Mouse (Mus musculus): ENCODE results near the gene Fosb.

DNA sequence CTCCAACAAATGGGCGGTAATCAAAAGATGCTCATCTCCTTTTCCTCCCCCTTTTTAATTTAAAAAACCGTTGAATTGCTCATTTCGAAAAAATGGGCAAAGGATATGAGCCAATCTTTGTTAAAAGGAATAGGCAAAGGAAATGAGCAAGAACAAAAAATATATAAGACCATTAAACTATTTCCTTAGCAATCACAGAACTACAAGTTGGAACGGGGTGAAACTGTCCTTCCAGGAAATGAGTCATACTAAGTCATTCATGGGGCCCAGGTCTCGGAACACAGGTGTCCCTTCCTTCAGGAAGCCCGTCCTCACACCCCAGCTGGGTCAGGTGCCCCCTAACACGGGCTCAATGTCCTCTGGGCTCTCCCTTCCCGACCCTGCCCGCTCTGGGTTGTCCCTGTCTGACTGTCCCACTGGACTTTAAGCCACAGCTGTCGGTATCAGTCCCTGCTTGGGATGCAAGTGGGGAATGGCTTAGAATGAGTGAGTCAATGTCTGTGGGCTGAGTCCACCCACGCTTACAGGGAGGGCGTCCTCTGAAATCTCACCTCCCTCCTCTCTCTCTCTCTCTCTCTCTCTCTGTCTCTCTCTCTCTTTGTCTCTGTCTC lies 34.5 kb upstream of the Fosb start, which contains the start of gene Ercc1:
- no peak for TF ChIP-seq CTCF (IDR thresholded peaks at IDR 0.05; ENCODE audit: insufficient read depth, low read depth, low read length)
- no peak for TF ChIP-seq POLR2A (IDR thresholded peaks at IDR 0.05; ENCODE audit: insufficient read depth, low read depth, low read length)

All from olfactory bulb, adult 2 months (tissue).